Mouse (Mus musculus): ENCODE results near the gene Abhd2.

GRCm38 (mm10) chr7:79287928-79288327 lies 14.9 kb downstream of the Abhd2 start:
- no peak for TF ChIP-seq POLR2A (IDR thresholded peaks at IDR 0.05; ENCODE audit: low read depth, low read length)
- TF ChIP-seq CTCF (IDR thresholded peaks at IDR 0.05; ENCODE audit: extremely low read depth, insufficient read depth, insufficient read length, insufficient replicate concordance), result no peak

Measured in spleen, adult 2 months (tissue).